Mouse (Mus musculus): ENCODE measurements at regions not wholly inside any gene's neighbourhood (a gene's known extent, or its start where the extent isn't known, plus 50 kb on each side); places are given as distances from the start of the nearest gene placed in this dataset.

DNA sequence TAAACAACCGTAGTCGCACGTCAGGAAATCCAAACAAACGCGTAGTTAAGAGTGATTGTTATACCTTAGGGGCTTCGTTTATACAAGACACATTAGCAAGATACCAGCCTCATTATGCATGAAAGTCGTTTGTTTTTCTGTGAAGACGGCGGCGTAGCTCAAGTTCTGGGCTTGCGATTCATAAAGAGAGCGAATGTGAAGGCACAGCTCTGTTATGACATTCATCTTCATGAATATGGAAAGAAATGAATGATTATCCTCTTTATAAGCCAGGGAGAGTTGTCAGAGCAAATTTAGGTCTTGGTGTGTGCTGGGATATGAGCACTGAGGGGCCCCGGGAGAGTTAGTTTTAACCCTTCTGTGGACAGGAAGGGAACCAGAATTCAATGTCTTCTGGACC, 266.4 kb downstream of the Atp23 start:
- DNase-seq (ENCODE audit: low spot score in 2 of 2): no peak

- DNase-seq (ENCODE audit: low spot score in 2 of 2): no peak
Observed at GRCm38 (mm10) chr10:126628057-126628456, 273.1 kb downstream of the Atp23 start.

GRCm38 (mm10) chr10:126625466-126625865, 275.7 kb downstream of the Atp23 start:
- no peak for DNase-seq (ENCODE audit: low spot score in 2 of 2)

- DNase-seq (ENCODE audit: low spot score in 2 of 2): no peak
Observed at GRCm38 (mm10) chr10:126620802-126621201, 280.4 kb downstream of the Atp23 start.

DNA sequence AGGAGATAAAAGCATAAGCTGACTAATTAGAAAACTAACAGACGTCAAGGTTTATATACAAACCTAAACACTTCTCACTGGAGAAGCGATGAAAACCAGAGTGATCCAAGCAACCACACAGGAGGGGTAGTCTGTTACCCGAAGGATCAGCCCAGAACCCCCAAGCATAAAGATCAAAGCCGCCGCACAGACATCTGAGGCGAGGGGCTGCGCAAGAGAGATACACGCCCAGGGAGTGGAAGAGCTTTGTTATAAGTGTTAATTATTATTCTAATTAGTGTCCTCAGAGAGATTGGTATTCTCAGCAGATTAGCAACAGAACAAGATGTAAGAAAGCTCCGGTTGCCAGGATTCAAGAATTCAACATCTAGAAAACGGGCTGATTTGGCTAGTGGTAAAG, 281.2 kb downstream of the Atp23 start:
- DNase-seq (ENCODE audit: low spot score in 2 of 2): no peak

DNA sequence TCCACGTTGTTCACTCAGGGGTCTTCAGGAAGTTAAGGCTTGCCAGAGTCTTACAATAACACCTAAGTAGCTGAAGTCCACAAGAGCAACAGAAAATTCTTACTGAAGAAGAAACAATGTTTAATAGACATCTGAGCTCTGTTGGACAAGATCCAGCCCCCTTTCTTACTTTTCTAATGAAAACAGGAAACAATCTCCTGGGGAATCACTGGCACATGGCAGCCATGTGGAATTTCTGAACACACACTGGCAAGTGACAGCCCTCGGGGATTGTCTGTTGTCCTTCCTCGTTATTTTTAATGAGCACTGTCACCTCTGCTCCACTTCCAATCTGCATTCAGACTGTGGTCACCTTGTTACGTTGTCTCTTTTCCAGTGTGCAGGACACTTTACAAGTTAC, 288.9 kb downstream of the Atp23 start:
- no peak for DNase-seq (ENCODE audit: low spot score in 2 of 2)

- DNase-seq (ENCODE audit: low spot score in 2 of 2): no peak
Observed at GRCm38 (mm10) chr10:126610506-126610905, 290.6 kb downstream of the Atp23 start.

DNA sequence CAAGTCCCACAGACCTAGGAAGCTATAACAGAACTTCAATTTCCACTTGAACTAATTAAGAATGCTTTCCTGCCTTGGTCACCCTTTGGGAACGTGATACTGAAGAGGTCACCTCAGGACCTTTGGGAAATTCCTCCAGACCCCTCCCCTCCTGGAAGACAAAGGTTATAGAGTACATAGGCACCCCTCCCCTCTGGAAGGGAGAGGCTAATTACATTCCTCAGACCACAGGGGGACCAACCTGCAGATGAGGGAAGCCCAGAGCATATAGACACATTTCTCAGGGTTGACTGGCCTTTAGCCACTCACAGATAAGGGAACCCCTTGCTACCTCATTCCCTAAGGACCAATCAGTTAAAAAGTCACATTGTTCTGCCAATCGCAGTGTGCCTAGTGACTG, 301.5 kb downstream of the Atp23 start:
- no peak for DNase-seq (ENCODE audit: low spot score in 2 of 2)

DNA sequence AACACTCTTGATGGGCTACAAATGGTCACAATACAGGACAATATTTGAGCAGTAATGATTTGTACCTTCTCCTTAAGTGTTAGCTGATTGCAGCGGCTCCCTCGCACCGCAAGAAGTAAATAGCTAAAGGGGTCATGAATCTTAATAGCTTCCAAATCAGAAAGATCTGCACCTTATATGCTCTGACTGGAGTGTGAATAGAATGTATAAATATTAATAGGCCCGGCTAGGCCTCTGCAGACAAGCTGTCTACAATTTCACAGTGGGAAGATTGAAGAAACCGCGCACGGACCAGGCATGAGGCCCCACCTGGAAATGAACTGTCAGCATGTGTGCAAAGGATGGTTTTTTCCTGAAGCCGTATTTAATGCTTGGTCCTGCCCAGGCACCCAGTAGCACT, 333.0 kb downstream of the Atp23 start:
- DNase-seq (ENCODE audit: low spot score in 2 of 2): no peak

- no peak for DNase-seq (ENCODE audit: low spot score in 2 of 2)
Observed at GRCm38 (mm10) chr10:126565326-126565725, 335.8 kb downstream of the Atp23 start.

GRCm38 (mm10) chr10:126555080-126555479, 346.1 kb downstream of the Atp23 start:
- DNase-seq (ENCODE audit: low spot score in 2 of 2): peak; percentile 23 to 32

- DNase-seq (ENCODE audit: low spot score in 2 of 2): no peak
Observed at GRCm38 (mm10) chr10:126531950-126532349, 369.2 kb downstream of the Atp23 start.

DNA sequence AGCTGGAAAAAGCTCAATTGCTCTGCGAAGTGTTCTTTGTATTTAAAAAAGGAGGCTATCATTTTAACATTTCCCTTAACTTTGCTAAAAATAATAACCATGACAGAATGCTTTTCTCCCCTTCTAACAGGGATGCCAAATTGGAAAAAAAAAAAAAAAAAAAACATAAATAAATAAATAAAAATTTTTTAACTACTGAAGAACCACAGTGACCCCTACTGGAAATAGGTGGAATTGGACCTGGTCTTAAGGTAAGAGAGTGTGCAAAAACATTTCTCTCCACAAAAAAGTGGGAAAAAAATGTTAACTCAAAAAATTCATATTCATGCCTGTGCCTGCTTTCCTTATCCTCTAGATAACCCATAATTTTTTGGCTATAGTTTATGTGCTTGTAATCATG, 369.8 kb downstream of the Atp23 start:
- peak in 1 of 2 experiments; percentile 46 for DNase-seq (ENCODE audit: low spot score in 2 of 2)

DNA sequence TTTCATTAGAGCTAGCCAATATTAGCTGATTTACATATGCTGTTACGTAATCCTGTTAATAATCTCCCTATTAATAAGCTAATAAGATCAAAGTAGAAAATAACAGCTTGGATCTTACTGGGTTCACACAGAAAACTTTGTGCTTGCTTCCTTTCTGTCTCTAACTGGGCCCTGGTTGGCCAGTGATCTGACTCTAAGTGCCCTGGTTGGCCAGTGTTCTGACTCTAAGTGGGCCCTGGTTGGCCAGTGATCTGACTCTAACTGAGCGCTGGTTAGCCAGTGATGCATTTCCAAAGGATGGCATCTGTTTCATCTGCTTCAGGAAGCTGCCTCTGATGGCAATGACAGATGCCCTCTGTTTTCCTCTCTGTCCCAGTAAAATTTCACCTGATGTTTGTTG, 372.4 kb downstream of the Atp23 start:
- no peak for DNase-seq (ENCODE audit: low spot score in 2 of 2)

GRCm38 (mm10) chr10:126526186-126526585, 375.0 kb downstream of the Atp23 start:
- no peak for DNase-seq (ENCODE audit: low spot score in 2 of 2)

GRCm38 (mm10) chr10:126521836-126522815, 379.0 kb downstream of the Atp23 start:
- no peak for DNase-seq (ENCODE audit: low spot score in 2 of 2)

- no peak for DNase-seq (ENCODE audit: low spot score in 2 of 2)
Observed at GRCm38 (mm10) chr10:126520973-126521372, 380.2 kb downstream of the Atp23 start.

- no peak for DNase-seq (ENCODE audit: low spot score in 2 of 2)
Observed at GRCm38 (mm10) chr10:126513185-126513584, 388.0 kb downstream of the Atp23 start.

GRCm38 (mm10) chr10:126511511-126511910, 389.6 kb downstream of the Atp23 start:
- peak; percentile 92 to 97 for DNase-seq (ENCODE audit: low spot score in 2 of 2)

- DNase-seq (ENCODE audit: low spot score in 2 of 2): no peak
Observed at GRCm38 (mm10) chr10:126505988-126506387, 395.2 kb downstream of the Atp23 start.

- DNase-seq (ENCODE audit: low spot score in 2 of 2): peak in 1 of 2 experiments; percentile 14
Observed at GRCm38 (mm10) chr10:126502013-126502688, 399.0 kb downstream of the Atp23 start.

GRCm38 (mm10) chr10:126498726-126499125, 402.4 kb downstream of the Atp23 start:
- DNase-seq (ENCODE audit: low spot score in 2 of 2): no peak

GRCm38 (mm10) chr10:126493734-126494133, 407.4 kb downstream of the Atp23 start:
- no peak for DNase-seq (ENCODE audit: low spot score in 2 of 2)

Data from right cerebral cortex, adult 2 months (tissue).